ENCODE assay signal across 30 mouse cellular contexts in genomic region chr2:151504226-151504625, GRCm38 (mm10). TPM values are rescaled to one million over a fixed set of nuclear protein-coding genes. Genes with fewer than 3 reads are reported as not detected.
A peak's percentile ranks its signal among the peaks of the same experiment; 100 is the strongest.
DNase-seq lines count a peak whose midpoint lies in the region; TF ChIP-seq lines count a peak whose summit lies in the region.
"Had no signal": no experiment of that assay in that cellular context is flagged by ENCODE, and none has a peak within 500 bp of the region (broad histone marks: within the 10 kb centered on the region; RNA-seq: fewer than 3 reads in every experiment).

No protein-coding gene starts in this region.

- H3K27ac ChIP-seq in gastrocnemius, adult 2 months, result no peak overlapping the region
- no peak overlapping the region for H3K27ac ChIP-seq in left cerebral cortex, adult 2 months
- H3K27ac ChIP-seq: embryonic facial prominence, embryonic 12.5 days; forebrain, embryonic 15.5 days; limb, embryonic 10.5 days; neural tube, embryonic 12.5 days had no signal

- intact Hi-C loops in gastrocnemius, adult 2 months (cut with DNase I), result no loop called here
- intact Hi-C loops in left cerebral cortex, adult 2 months (cut with DNase I), result no loop called here

- peak; percentile 14; the same call in 1 of the 2 replicates for TF ChIP-seq CTCF in gastrocnemius, adult 2 months (IDR thresholded peaks at IDR 0.05)
- peak; percentile 7; the same call in 1 of the 2 replicates for TF ChIP-seq CTCF in left cerebral cortex, adult 2 months (IDR thresholded peaks at IDR 0.05)
- TF ChIP-seq CTCF in E14TG2a.4 (conservative IDR thresholded peaks at IDR 0.05; ENCODE audit: low read length), result peak; percentile 24; the same call in 1 of the 2 replicates
- TF ChIP-seq CTCF in brain, embryonic 14.5 days (IDR thresholded peaks at IDR 0.05; ENCODE audit: borderline replicate concordance, extremely low read depth, insufficient read depth, insufficient read length), result 0 out of 2 replicates have a peak, but pooled peaks have one; percentile 12

- H3K27me3 ChIP-seq in E14TG2a.4 (ENCODE audit: insufficient read depth, low read length), result no peaks in the 10 kb centered on the region
- H3K27me3 ChIP-seq: embryonic facial prominence, embryonic 12.5 days; forebrain, embryonic 15.5 days; neural tube, embryonic 12.5 days; Patski had no signal

- no peak for DNase-seq in gastrocnemius, adult 2 months
- DNase-seq in gastrocnemius, postnatal 4 days (ENCODE audit: low spot score in 2 of 2), result no peak
- DNase-seq in left cerebral cortex, adult 2 months (ENCODE audit: extremely low spot score in 1 of 2, low spot score in 2 of 2), result no peak
- no peak for DNase-seq in left cerebral cortex, adult 18-20 months (ENCODE audit: low spot score in 2 of 2)
- DNase-seq in brain, embryonic 14.5 days (ENCODE audit: low read depth), result no peak
- DNase-seq in c-Kit-positive CD71-positive TER-119-positive erythroid progenitor cells, embryonic 14.5 days (ENCODE audit: low spot score), result no peak
- DNase-seq: adrenal gland, postnatal 25 days; cerebellum, adult 18-20 months; cerebellum, postnatal 25 days; heart, postnatal 4 days; kidney, adult 18-20 months; kidney, postnatal 10 days; lung, adult 2 months; thymus, adult 18-20 months had no signal

- no peak overlapping the region for H3K4me3 ChIP-seq in gastrocnemius, adult 2 months
- no peak overlapping the region for H3K4me3 ChIP-seq in left cerebral cortex, adult 2 months
- no peak overlapping the region for H3K4me3 ChIP-seq in E14TG2a.4 (replicated peaks; ENCODE audit: low read length)
- H3K4me3 ChIP-seq: embryonic facial prominence, embryonic 12.5 days; forebrain, embryonic 15.5 days; limb, embryonic 10.5 days; neural tube, embryonic 12.5 days had no signal

- peaks cover 4% of the 10 kb centered on the region; the same call in 1 of the 2 replicates for H3K4me1 ChIP-seq in E14TG2a.4 (replicated peaks; ENCODE audit: low read depth, low read length)
- H3K4me1 ChIP-seq: embryonic facial prominence, embryonic 12.5 days; forebrain, embryonic 15.5 days; limb, embryonic 10.5 days; neural tube, embryonic 12.5 days had no signal

- H3K36me3 ChIP-seq in E14TG2a.4 (ENCODE audit: insufficient read depth, low read length), result peaks cover 96% of the 10 kb centered on the region

- H3K9me3 ChIP-seq in E14TG2a.4 (ENCODE audit: low read length), result no peaks in the 10 kb centered on the region
- H3K9me3 ChIP-seq: embryonic facial prominence, embryonic 12.5 days; forebrain, embryonic 15.5 days; limb, embryonic 10.5 days; neural tube, embryonic 12.5 days had no signal

- no peak for TF ChIP-seq POLR2A in brain, embryonic 14.5 days (IDR thresholded peaks at IDR 0.05; ENCODE audit: borderline replicate concordance, extremely low read depth, insufficient read depth, insufficient read length, poor library complexity, severe bottlenecking)

RNA-seq across cellular contexts. Expression of gene Nsfl1c, which starts 10.2 kb away (rescaled TPM):
- 10 to 100 TPM; 83.1 to 84.4 TPM for total RNA-seq in gastrocnemius, adult 2 months (2021)
- total RNA-seq in gastrocnemius, postnatal 4 days (2021), result 100 to 1,000 TPM; 132 to 145 TPM
- total RNA-seq in left cerebral cortex, adult 2 months (2021), result 100 to 1,000 TPM; 149 to 160 TPM
- 100 to 1,000 TPM; 150 to 156 TPM for total RNA-seq in left cerebral cortex, adult 18-20 months (2021)
- 171 and 189 TPM in 2 replicates for polyA plus RNA-seq in brain, embryonic 14.5 days (2012; rRNA removed)

RNA-seq across cellular contexts. Expression of gene 4921509C19Rik, which starts 28.3 kb away (rescaled TPM):
- total RNA-seq in gastrocnemius, adult 2 months (2021), result not detected
- total RNA-seq in gastrocnemius, postnatal 4 days (2021), result not detected
- not detected for total RNA-seq in left cerebral cortex, adult 2 months (2021)
- not detected for total RNA-seq in left cerebral cortex, adult 18-20 months (2021)
- not detected in 2 replicates for polyA plus RNA-seq in brain, embryonic 14.5 days (2012; rRNA removed)
- total RNA-seq: adrenal gland, postnatal 25 days; heart, postnatal 4 days; layer of hippocampus, adult 8-10 months; left cerebral cortex, adult 8-10 months had no signal
- polyA plus RNA-seq: activated CD4-positive, CD25-positive, alpha-beta regulatory T cell, adult 4 months; C2C12; embryonic facial prominence, embryonic 12.5 days; forebrain, embryonic 15.5 days; gonadal fat pad, adult 2 months; heart, embryonic 14.5 days; hindbrain, embryonic 16.5 days; limb, embryonic 10.5 days; liver, embryonic 11.5 days; lung, adult 2 months; midbrain, embryonic 11.5 days; neural tube, embryonic 12.5 days; Patski; stomach, embryonic 14.5 days had no signal

RNA-seq across cellular contexts. Expression of gene Fkbp1a, which starts 38.1 kb away (rescaled TPM):
- total RNA-seq in gastrocnemius, adult 2 months (2021), result 100 to 1,000 TPM; 159 to 181 TPM
- 100 to 1,000 TPM; 292 to 323 TPM for total RNA-seq in gastrocnemius, postnatal 4 days (2021)
- 100 to 1,000 TPM; 702 to 722 TPM for total RNA-seq in left cerebral cortex, adult 2 months (2021)
- 100 to 1,000 TPM; 748 to 757 TPM for total RNA-seq in left cerebral cortex, adult 18-20 months (2021)
- 174 and 216 TPM in 2 replicates for polyA plus RNA-seq in brain, embryonic 14.5 days (2012; rRNA removed)
